ENCODE assay signal across 9 mouse cellular contexts in the genomic region with DNA sequence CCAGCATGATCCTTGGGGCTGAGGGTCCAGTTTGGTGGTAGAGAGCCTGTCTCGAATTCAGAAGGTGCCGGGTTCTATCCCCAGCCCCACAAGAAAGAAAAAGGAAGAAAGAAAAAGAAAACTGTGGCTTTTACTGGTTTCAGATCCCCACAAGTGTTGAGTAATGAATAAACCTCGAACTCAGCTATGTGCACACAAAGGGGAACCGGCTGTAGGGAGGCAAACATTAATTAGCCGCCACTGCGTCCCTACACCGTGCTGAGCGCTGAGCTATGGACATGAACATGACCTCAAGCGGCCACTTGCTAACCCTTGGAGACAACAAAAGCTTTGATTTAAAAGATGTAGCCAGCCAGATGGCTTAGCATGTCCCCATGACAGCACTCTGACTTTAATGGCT. TPM values are rescaled to one million over a fixed set of nuclear protein-coding genes. Genes with fewer than 3 reads are reported as not detected.
DNase-seq lines count a peak whose midpoint lies in the region; ATAC-seq lines count a peak whose summit lies in the region.
"Had no signal": no experiment of that assay in that cellular context is flagged by ENCODE, and none has a peak within 500 bp of the region (broad histone marks: within the 10 kb centered on the region; RNA-seq: fewer than 3 reads in every experiment).

No protein-coding gene starts in this region.

- H3K4me3 ChIP-seq in kidney, embryonic 16.5 days (ENCODE audit: low read length), result no peak overlapping the region
- no peak overlapping the region for H3K4me3 ChIP-seq in hindbrain, embryonic 14.5 days (replicated peaks; ENCODE audit: low read length)
- H3K4me3 ChIP-seq in midbrain, embryonic 16.5 days (ENCODE audit: low read depth, low read length), result no peak overlapping the region
- H3K4me3 ChIP-seq: embryonic facial prominence, embryonic 12.5 days had no signal

- H3K27me3 ChIP-seq in kidney, embryonic 16.5 days (ENCODE audit: insufficient read depth, low read length), result no peaks in the 10 kb centered on the region
- H3K27me3 ChIP-seq in hindbrain, embryonic 14.5 days (ENCODE audit: control insufficient read depth, insufficient read depth, low read length), result no peaks in the 10 kb centered on the region
- H3K27me3 ChIP-seq in midbrain, embryonic 16.5 days (ENCODE audit: control insufficient read depth, insufficient read depth, low read depth, low read length), result no peaks in the 10 kb centered on the region
- H3K27me3 ChIP-seq: embryonic facial prominence, embryonic 12.5 days had no signal

- peak overlapping the region; percentile 31 for H3K27ac ChIP-seq in kidney, embryonic 16.5 days (ENCODE audit: low read length)
- peak overlapping the region; percentile 75 for H3K27ac ChIP-seq in hindbrain, embryonic 14.5 days
- 0 out of 2 replicates have a peak overlapping the region, but pooled peaks have one; percentile 12 for H3K27ac ChIP-seq in midbrain, embryonic 16.5 days (ENCODE audit: low read length)
- H3K27ac ChIP-seq: embryonic facial prominence, embryonic 12.5 days had no signal

- WGBS in kidney, embryonic 16.5 days, result 43% methylated on average over 9 of the region's 9 CpGs
- 30% methylated on average over 9 of the region's 9 CpGs for WGBS in hindbrain, embryonic 14.5 days
- 31% methylated on average over 9 of the region's 9 CpGs for WGBS in midbrain, embryonic 16.5 days

- no peak overlapping the region for H3K4me2 ChIP-seq in kidney, embryonic 16.5 days (replicated peaks; ENCODE audit: low read depth, low read length)
- 0 out of 2 replicates have a peak overlapping the region, but pooled peaks have one; percentile 5 for H3K4me2 ChIP-seq in hindbrain, embryonic 14.5 days (replicated peaks)
- H3K4me2 ChIP-seq in midbrain, embryonic 16.5 days (ENCODE audit: low read length), result no peak overlapping the region
- H3K4me2 ChIP-seq: embryonic facial prominence, embryonic 12.5 days had no signal

- H3K4me1 ChIP-seq in kidney, embryonic 16.5 days (ENCODE audit: insufficient read depth, low read length), result peaks cover 52% of the 10 kb centered on the region
- peaks cover 53% of the 10 kb centered on the region for H3K4me1 ChIP-seq in hindbrain, embryonic 14.5 days (replicated peaks; ENCODE audit: control insufficient read depth, insufficient read depth, low read length)
- H3K4me1 ChIP-seq in midbrain, embryonic 16.5 days (ENCODE audit: control insufficient read depth, insufficient read depth, low read length), result peaks cover 43% of the 10 kb centered on the region

- peak; percentile 18 for DNase-seq in adrenal gland, postnatal 10 days
- DNase-seq in adrenal gland, adult (ENCODE audit: inconsistent age in 2 of 2, low spot score in 1 of 2), result no peak
- no peak for DNase-seq in kidney, adult 18-20 months
- no peak for DNase-seq in hindbrain, embryonic 14.5 days (ENCODE audit: low spot score)
- DNase-seq in right cerebral cortex, postnatal 25 days, result no peak
- DNase-seq in layer of hippocampus, adult 11-12 months (ENCODE audit: low spot score), result no peak

- H3K9me3 ChIP-seq in kidney, embryonic 16.5 days (ENCODE audit: low read length), result no peaks in the 10 kb centered on the region
- no peaks in the 10 kb centered on the region for H3K9me3 ChIP-seq in hindbrain, embryonic 14.5 days (ENCODE audit: control insufficient read depth, low read length)
- H3K9me3 ChIP-seq in midbrain, embryonic 16.5 days (replicated peaks; ENCODE audit: control insufficient read depth, low read length, poor library complexity, severe bottlenecking), result no peaks in the 10 kb centered on the region
- H3K9me3 ChIP-seq: embryonic facial prominence, embryonic 12.5 days had no signal

- peaks cover 5% of the 10 kb centered on the region; the same call in 1 of the 2 replicates for H3K36me3 ChIP-seq in kidney, embryonic 16.5 days (ENCODE audit: insufficient read depth, low read length)
- no peaks in the 10 kb centered on the region; the same call in 1 of the 2 replicates for H3K36me3 ChIP-seq in hindbrain, embryonic 14.5 days (replicated peaks; ENCODE audit: control insufficient read depth, insufficient read depth)
- H3K36me3 ChIP-seq in midbrain, embryonic 16.5 days (ENCODE audit: control insufficient read depth, insufficient read depth, low read length), result no peaks in the 10 kb centered on the region

- peak overlapping the region; percentile 17; the same call in 1 of the 2 replicates for H3K9ac ChIP-seq in kidney, embryonic 16.5 days (replicated peaks; ENCODE audit: low read length)
- no peak overlapping the region for H3K9ac ChIP-seq in hindbrain, embryonic 14.5 days
- H3K9ac ChIP-seq in midbrain, embryonic 16.5 days (ENCODE audit: low read depth, low read length), result no peak overlapping the region
- H3K9ac ChIP-seq: embryonic facial prominence, embryonic 12.5 days had no signal

- peak; percentile 47; the same call in 1 of the 2 replicates for ATAC-seq in kidney, embryonic 16.5 days (ENCODE audit: low FRiP score, low TSS enrichment)
- ATAC-seq in hindbrain, embryonic 14.5 days (ENCODE audit: low FRiP score), result no peak
- ATAC-seq in midbrain, embryonic 16.5 days, result no peak

RNA-seq across cellular contexts. Expression of a gene that starts 6.9 kb away (rescaled TPM):
- 10 to 100 TPM; 41.1 to 58.1 TPM for total RNA-seq in adrenal gland, postnatal 10 days (2021)
- polyA plus RNA-seq in kidney, embryonic 16.5 days (2015; fragmentation: Nextera tagmentation; extraction: Ambion mirVana), result 40.8 and 41.8 TPM in 2 replicates
- polyA plus RNA-seq in hindbrain, embryonic 14.5 days (2014; fragmentation: Nextera tagmentation; extraction: Ambion mirVana), result 59.5 and 61.7 TPM in 2 replicates
- polyA plus RNA-seq in midbrain, embryonic 16.5 days (2015; fragmentation: Nextera tagmentation; extraction: Ambion mirVana), result 59.5 and 62.0 TPM in 2 replicates

RNA-seq across cellular contexts. Expression of a gene that starts 51.7 kb away (rescaled TPM):
- total RNA-seq in adrenal gland, postnatal 10 days (2021), result 10 to 100 TPM; 18.2 to 22.5 TPM
- polyA plus RNA-seq in kidney, embryonic 16.5 days (2015; fragmentation: Nextera tagmentation; extraction: Ambion mirVana), result 23.1 and 25.6 TPM in 2 replicates
- polyA plus RNA-seq in hindbrain, embryonic 14.5 days (2014; fragmentation: Nextera tagmentation; extraction: Ambion mirVana), result 22.4 and 27.9 TPM in 2 replicates
- 33.5 and 34.3 TPM in 2 replicates for polyA plus RNA-seq in midbrain, embryonic 16.5 days (2015; fragmentation: Nextera tagmentation; extraction: Ambion mirVana)

Comparison
In these comparisons a context has a peak if more than half of its experiments do, and no peak if none do; other contexts are left out.
1. H3K27ac ChIP-seq: peak in every context shown above with its lines; median percentile 75 in hindbrain, embryonic 14.5 days; 31 in kidney, embryonic 16.5 days; 12 in midbrain, embryonic 16.5 days.